In genomic region chr4:127000601-127001105, GRCm38 (mm10) we compare ENCODE assay signal across 20 mouse cellular contexts. TPM values are rescaled to one million over a fixed set of nuclear protein-coding genes. Genes with fewer than 3 reads are reported as not detected.
DNase-seq lines count a peak whose midpoint lies in the region; ATAC-seq and TF ChIP-seq lines count a peak whose summit lies in the region.
"Had no signal": no experiment of that assay in that cellular context is flagged by ENCODE, and none has a peak within 500 bp of the region (broad histone marks: within the 10 kb centered on the region; RNA-seq: fewer than 3 reads in every experiment).

No protein-coding gene starts in this region.

- peak overlapping the region; percentile 41; the same call in 1 of the 2 replicates for H3K27ac ChIP-seq in hindbrain, embryonic 13.5 days
- H3K27ac ChIP-seq in hindbrain, embryonic 16.5 days (ENCODE audit: low read depth, low read length), result no peak overlapping the region
- H3K27ac ChIP-seq in forebrain, embryonic 16.5 days (ENCODE audit: low read length), result no peak overlapping the region
- H3K27ac ChIP-seq in neural tube, embryonic 13.5 days (replicated peaks), result peak overlapping the region; percentile 34
- H3K27ac ChIP-seq: heart, embryonic 13.5 days; intestine, embryonic 15.5 days; stomach, postnatal 0 days had no signal

- H3K27me3 ChIP-seq in hindbrain, embryonic 13.5 days, result 0 out of 2 replicates have a peak, but pooled peaks cover 2% of the 10 kb centered on the region
- no peaks in the 10 kb centered on the region for H3K27me3 ChIP-seq in hindbrain, embryonic 16.5 days (replicated peaks; ENCODE audit: control insufficient read depth, insufficient read depth, low read length)
- H3K27me3 ChIP-seq in forebrain, embryonic 16.5 days (replicated peaks; ENCODE audit: control insufficient read depth, insufficient read depth, low read length), result no peaks in the 10 kb centered on the region
- H3K27me3 ChIP-seq in neural tube, embryonic 13.5 days, result no peaks in the 10 kb centered on the region
- H3K27me3 ChIP-seq: intestine, embryonic 15.5 days had no signal

- H3K9me3 ChIP-seq in hindbrain, embryonic 13.5 days, result no peaks in the 10 kb centered on the region
- no peaks in the 10 kb centered on the region for H3K9me3 ChIP-seq in hindbrain, embryonic 16.5 days (ENCODE audit: control insufficient read depth, low read length)
- no peaks in the 10 kb centered on the region for H3K9me3 ChIP-seq in forebrain, embryonic 16.5 days (ENCODE audit: control insufficient read depth, low read length)
- H3K9me3 ChIP-seq in neural tube, embryonic 13.5 days, result no peaks in the 10 kb centered on the region
- H3K9me3 ChIP-seq: intestine, embryonic 15.5 days had no signal

- H3K4me2 ChIP-seq in hindbrain, embryonic 13.5 days, result peak overlapping the region; percentile 28; the same call in 1 of the 2 replicates
- no peak overlapping the region for H3K4me2 ChIP-seq in hindbrain, embryonic 16.5 days (ENCODE audit: low read length)
- 0 out of 2 replicates have a peak overlapping the region, but pooled peaks have one; percentile 5 for H3K4me2 ChIP-seq in forebrain, embryonic 16.5 days (ENCODE audit: low read length)
- H3K4me2 ChIP-seq in neural tube, embryonic 13.5 days, result peak overlapping the region; percentile 17
- H3K4me2 ChIP-seq: heart, embryonic 13.5 days; intestine, embryonic 15.5 days; liver, embryonic 11.5 days had no signal

- TF ChIP-seq CTCF in brain, embryonic 14.5 days (IDR thresholded peaks at IDR 0.05; ENCODE audit: borderline replicate concordance, extremely low read depth, insufficient read depth, insufficient read length), result no peak

- H3K4me1 ChIP-seq in hindbrain, embryonic 13.5 days (replicated peaks), result peaks cover 24% of the 10 kb centered on the region
- H3K4me1 ChIP-seq in hindbrain, embryonic 16.5 days (ENCODE audit: control insufficient read depth, insufficient read depth, low read depth, low read length), result peaks cover 14% of the 10 kb centered on the region
- H3K4me1 ChIP-seq in forebrain, embryonic 16.5 days (replicated peaks; ENCODE audit: control insufficient read depth, insufficient read depth, low read length), result peaks cover 19% of the 10 kb centered on the region
- peaks cover 25% of the 10 kb centered on the region for H3K4me1 ChIP-seq in neural tube, embryonic 13.5 days (replicated peaks)

- no peaks in the 10 kb centered on the region for H3K36me3 ChIP-seq in hindbrain, embryonic 13.5 days
- no peaks in the 10 kb centered on the region for H3K36me3 ChIP-seq in hindbrain, embryonic 16.5 days (ENCODE audit: control insufficient read depth, insufficient read depth, low read length)
- H3K36me3 ChIP-seq in forebrain, embryonic 16.5 days (ENCODE audit: control insufficient read depth, insufficient read depth), result no peaks in the 10 kb centered on the region
- H3K36me3 ChIP-seq in neural tube, embryonic 13.5 days, result no peaks in the 10 kb centered on the region
- H3K36me3 ChIP-seq: heart, embryonic 13.5 days; intestine, embryonic 15.5 days had no signal

- no peak overlapping the region for H3K9ac ChIP-seq in hindbrain, embryonic 13.5 days
- no peak overlapping the region for H3K9ac ChIP-seq in hindbrain, embryonic 16.5 days (ENCODE audit: low read depth, low read length)
- H3K9ac ChIP-seq in forebrain, embryonic 16.5 days (replicated peaks; ENCODE audit: low read depth, low read length), result no peak overlapping the region
- no peak overlapping the region for H3K9ac ChIP-seq in neural tube, embryonic 13.5 days
- H3K9ac ChIP-seq: heart, embryonic 13.5 days; intestine, embryonic 15.5 days had no signal

- ATAC-seq in hindbrain, embryonic 13.5 days (ENCODE audit: low FRiP score), result no peak
- no peak for ATAC-seq in hindbrain, embryonic 16.5 days
- no peak for ATAC-seq in forebrain, embryonic 16.5 days
- ATAC-seq in neural tube, embryonic 13.5 days (ENCODE audit: low read depth), result peak; percentile 49
- ATAC-seq: intestine, embryonic 15.5 days; Patski had no signal

- peak; percentile 82 for DNase-seq in brain, embryonic 14.5 days (ENCODE audit: low read depth)
- no peak for DNase-seq in lung, postnatal 10 days
- DNase-seq in urinary bladder, adult 18-20 months (ENCODE audit: low spot score in 2 of 2), result no peak
- DNase-seq: cerebellum, adult 9-10 months; gastrocnemius, postnatal 14 days; heart, adult 18-20 months; kidney, adult 9 months; kidney, postnatal 36 days; layer of hippocampus, adult 9-11 months; lung, adult 18-20 months; right cerebral cortex, adult 18-20 months had no signal

- no peak for TF ChIP-seq POLR2A in brain, embryonic 14.5 days (IDR thresholded peaks at IDR 0.05; ENCODE audit: borderline replicate concordance, extremely low read depth, insufficient read depth, insufficient read length, poor library complexity, severe bottlenecking)

- 40% methylated on average over 8 of the region's 8 CpGs for WGBS in hindbrain, embryonic 13.5 days
- 31% methylated on average over 8 of the region's 8 CpGs for WGBS in hindbrain, embryonic 16.5 days
- WGBS in forebrain, embryonic 16.5 days, result 22% methylated on average over 8 of the region's 8 CpGs
- 28% methylated on average over 8 of the region's 8 CpGs for WGBS in neural tube, embryonic 13.5 days

- H3K4me3 ChIP-seq in hindbrain, embryonic 13.5 days, result no peak overlapping the region
- no peak overlapping the region for H3K4me3 ChIP-seq in hindbrain, embryonic 16.5 days (ENCODE audit: low read length)
- no peak overlapping the region for H3K4me3 ChIP-seq in forebrain, embryonic 16.5 days (replicated peaks; ENCODE audit: low read length)
- H3K4me3 ChIP-seq in neural tube, embryonic 13.5 days, result no peak overlapping the region
- H3K4me3 ChIP-seq: heart, embryonic 13.5 days; intestine, embryonic 15.5 days had no signal

RNA-seq across cellular contexts. Expression of gene Sfpq, which starts 20.5 kb away (rescaled TPM):
- 89.3 and 89.9 TPM in 2 replicates for polyA plus RNA-seq in hindbrain, embryonic 13.5 days (2015; fragmentation: Nextera tagmentation; extraction: Ambion mirVana)
- 46.2 and 50.7 TPM in 2 replicates for polyA plus RNA-seq in hindbrain, embryonic 16.5 days (2015; fragmentation: Nextera tagmentation; extraction: Ambion mirVana)
- polyA plus RNA-seq in brain, embryonic 14.5 days (2012; rRNA removed), result 170 and 307 TPM in 2 replicates
- polyA plus RNA-seq in forebrain, embryonic 16.5 days (2015; fragmentation: Nextera tagmentation; extraction: Ambion mirVana), result 86.8 and 96.0 TPM in 2 replicates
- 88.0 and 102 TPM in 2 replicates for polyA plus RNA-seq in neural tube, embryonic 13.5 days (2015; fragmentation: Nextera tagmentation; extraction: Ambion mirVana)

RNA-seq across cellular contexts. Expression of gene Zmym4, which starts 32.7 kb away (rescaled TPM):
- 30.0 and 31.4 TPM in 2 replicates for polyA plus RNA-seq in hindbrain, embryonic 13.5 days (2015; fragmentation: Nextera tagmentation; extraction: Ambion mirVana)
- 23.2 and 25.5 TPM in 2 replicates for polyA plus RNA-seq in hindbrain, embryonic 16.5 days (2015; fragmentation: Nextera tagmentation; extraction: Ambion mirVana)
- 31.9 and 44.6 TPM in 2 replicates for polyA plus RNA-seq in brain, embryonic 14.5 days (2012; rRNA removed)
- polyA plus RNA-seq in forebrain, embryonic 16.5 days (2015; fragmentation: Nextera tagmentation; extraction: Ambion mirVana), result 30.6 and 31.1 TPM in 2 replicates
- polyA plus RNA-seq in neural tube, embryonic 13.5 days (2015; fragmentation: Nextera tagmentation; extraction: Ambion mirVana), result 26.7 and 27.6 TPM in 2 replicates

Comparison
In these comparisons a context has a peak if more than half of its experiments do, and no peak if none do; other contexts are left out.
1. H3K27ac ChIP-seq: peak in hindbrain, embryonic 13.5 days (single experiment) and neural tube, embryonic 13.5 days (single experiment); none in hindbrain, embryonic 16.5 days (single experiment) and forebrain, embryonic 16.5 days (single experiment).